Mouse (Mus musculus) bone marrow, adult 2 months (tissue): ENCODE results near the gene Dync1i2.

Experiments
- CTCF ChIP-seq: fragments of 200-500 bp; IDR thresholded peaks from 2 replicates; pipeline ENCODE4 v1.5.1; 2011; ENCODE audit warnings: low read length, control low read depth; ENCODE audit not compliant: control insufficient read depth, insufficient read depth
- POLR2A ChIP-seq: fragments of 200-500 bp; IDR thresholded peaks from 2 replicates; pipeline ENCODE4 v1.6.1; 2011; ENCODE audit warnings: low read depth, mild to moderate bottlenecking, control low read depth, low read length, borderline replicate concordance; ENCODE audit not compliant: control insufficient read depth

DNA sequence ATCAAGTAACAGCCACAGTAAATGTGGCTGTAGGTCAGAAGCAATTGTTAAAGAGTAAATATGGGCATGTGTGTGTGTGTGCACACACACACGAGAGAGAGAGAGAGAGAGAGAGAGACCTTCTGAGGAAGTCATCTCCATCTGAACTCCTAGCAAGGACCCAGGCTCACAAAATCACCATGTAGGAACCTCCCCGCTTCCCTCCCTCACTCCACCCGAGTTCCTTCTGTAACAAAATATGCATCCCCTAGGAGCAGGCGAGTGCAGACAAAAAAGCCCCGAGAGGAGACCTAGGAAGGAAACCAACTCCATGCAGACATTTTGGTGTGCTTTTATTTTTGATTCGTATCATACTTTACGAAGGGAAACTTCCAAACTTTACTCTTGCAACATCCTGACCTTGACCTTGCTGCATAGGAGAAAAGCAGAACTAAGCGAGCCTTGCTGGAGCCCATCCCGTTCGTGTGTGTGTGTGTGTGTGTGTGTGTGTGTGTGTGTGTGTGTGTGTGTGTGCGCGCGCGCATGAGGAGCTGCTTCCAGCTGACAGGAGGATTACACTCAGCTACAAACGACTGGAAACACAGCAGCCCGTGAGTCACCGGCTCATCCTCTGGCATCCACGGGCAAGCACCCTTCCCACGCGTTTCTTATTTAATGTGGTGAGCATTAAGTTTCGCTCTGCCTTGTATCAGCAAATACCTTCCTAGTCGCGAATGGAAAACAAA lies 62.6 kb downstream of the Dync1i2 start:
- TF ChIP-seq POLR2A (no peak), CTCF (no peak)
